Mouse (Mus musculus) adrenal gland, adult (tissue): ENCODE results near the gene Naa35.

Experiments used
- DNase-seq, 2 experiments: peaks; one replicate each; pipeline ENCODE4 v3.0.0; 2022 to 2023; ENCODE audit warnings: low spot score in 1 of 2; ENCODE audit not compliant: inconsistent age in 2 of 2

The Naa35 gene

GRCm38 (mm10) chr13:59668501-59669093 is 83.5 kb downstream of the Naa35 start:
- peak in 1 of 2 experiments; percentile 40 for DNase-seq

- DNase-seq, result no peak
These were observed 84.9 kb downstream of the Naa35 start for GRCm38 (mm10) chr13:59669946-59670345.

- no peak for DNase-seq
These were observed 86.5 kb downstream of the Naa35 start for GRCm38 (mm10) chr13:59671521-59671920.

GRCm38 (mm10) chr13:59672248-59672647 is 87.2 kb downstream of the Naa35 start:
- no peak for DNase-seq

- no peak for DNase-seq
These were observed 88.5 kb downstream of the Naa35 start for GRCm38 (mm10) chr13:59673597-59673996.

- DNase-seq, result no peak
These were observed 89.2 kb downstream of the Naa35 start for GRCm38 (mm10) chr13:59674215-59674614.

- DNase-seq, result peak; percentile 23 to 68
These were observed 89.7 kb downstream of the Naa35 start for GRCm38 (mm10) chr13:59674761-59675150.

- DNase-seq, result peak; percentile 70 to 82
These were observed 90.3 kb downstream of the Naa35 start, which contains the start of gene Golm1 for GRCm38 (mm10) chr13:59675151-59676011. TSS of gene Golm1 (minus strand) at chr13:59675811.

GRCm38 (mm10) chr13:59676316-59677229 is 91.5 kb downstream of the Naa35 start:
- DNase-seq, result no peak

GRCm38 (mm10) chr13:59679306-59679705 is 94.2 kb downstream of the Naa35 start:
- no peak for DNase-seq

- no peak for DNase-seq
These were observed 94.8 kb downstream of the Naa35 start for GRCm38 (mm10) chr13:59679908-59680307.

GRCm38 (mm10) chr13:59682629-59683028 is 97.6 kb downstream of the Naa35 start:
- DNase-seq, result no peak

- DNase-seq, result no peak
These were observed 100.2 kb downstream of the Naa35 start for GRCm38 (mm10) chr13:59685236-59685635.
